Mouse (Mus musculus) stomach, postnatal 0 days (tissue): ENCODE results near the gene Rpp38. TPM values are rescaled to one million over a fixed set of nuclear protein-coding genes. Genes with fewer than 3 reads are reported as not detected.

Source experiments
- ATAC-seq: fragments of 200-750 bp; cut with Nextera tagmentation; 2 replicates; pipeline ENCODE4 v1.8.0; 2017; ENCODE audit not compliant: low FRiP score, low TSS enrichment
- DNase-seq: peaks from one replicate; pipeline ENCODE4 v3.0.0-alpha.2; 2016; ENCODE audit warnings: low spot score
- H3K27ac ChIP-seq: fragments of 300-500 bp; sonication (generic); replicated peaks from 2 replicates; pipeline ENCODE4 v1.5.1; 2014; ENCODE audit warnings: mild to moderate bottlenecking, control low read depth
- H3K27me3 ChIP-seq: fragments of 300-500 bp; sonication (generic); 2 replicates; pipeline ENCODE4 v1.6.1; 2014; ENCODE audit warnings: low read length; ENCODE audit not compliant: control insufficient read depth, insufficient read depth
- H3K36me3 ChIP-seq: fragments of 300-500 bp; sonication (generic); 2 replicates; pipeline ENCODE4 v1.6.1; 2014; ENCODE audit warnings: low read length, mixed read lengths; ENCODE audit not compliant: control insufficient read depth, insufficient read depth
- H3K4me1 ChIP-seq: fragments of 300-500 bp; sonication (generic); replicated peaks from 2 replicates; pipeline ENCODE4 v1.6.1; 2014; ENCODE audit warnings: antibody characterized with exemption; ENCODE audit not compliant: control insufficient read depth, insufficient read depth
- H3K4me2 ChIP-seq: fragments of 300-500 bp; sonication (generic); replicated peaks from 2 replicates; pipeline ENCODE4 v1.6.1; 2014; ENCODE audit warnings: low read depth, mild to moderate bottlenecking, control low read depth, moderate library complexity
- H3K4me3 ChIP-seq: fragments of 300-500 bp; sonication (generic); 2 replicates; pipeline ENCODE4 v1.5.1; 2014; ENCODE audit warnings: low read depth, low read length, control low read depth
- H3K9ac ChIP-seq: fragments of 300-500 bp; sonication (generic); 2 replicates; pipeline ENCODE4 v1.6.1; 2014; ENCODE audit warnings: mild to moderate bottlenecking, low read length, control low read depth, mixed read lengths
- H3K9me3 ChIP-seq: fragments of 300-500 bp; sonication (generic); 2 replicates; pipeline ENCODE4 v1.6.1; 2016; ENCODE audit warnings: low read length; ENCODE audit not compliant: control insufficient read depth
- CTCF ChIP-seq: IDR thresholded peaks from 2 replicates; pipeline ENCODE4 v1.5.1; 2016; ENCODE audit warnings: antibody characterized with exemption, low read depth, mild to moderate bottlenecking, moderate library complexity
- EP300 ChIP-seq: optimal IDR thresholded peaks from 2 replicates; pipeline ENCODE3; 2016; ENCODE audit warnings: antibody characterized with exemption
- WGBS: fragments of 180-500 bp; shearing (Covaris S2); extraction: QIAGEN DNeasy Blood & Tissue Kit; methylation state at CpG from one replicate; pipeline ENCODE4 v1.1.7; 2014; 5-methylcytosine and 5-hydroxymethylcytosine counted together
- polyA plus RNA-seq: library from polyadenylated mRNA; unstranded; fragments of >200 nt; fragmentation: Nextera tagmentation; extraction: Ambion mirVana; gene quantifications from 2 replicates; pipeline ENCODE4 v1.2.1, GENCODE M21; 2015

The Rpp38 gene
- polyA plus RNA-seq: 17.2 and 20.3 TPM in 2 replicates

DNA sequence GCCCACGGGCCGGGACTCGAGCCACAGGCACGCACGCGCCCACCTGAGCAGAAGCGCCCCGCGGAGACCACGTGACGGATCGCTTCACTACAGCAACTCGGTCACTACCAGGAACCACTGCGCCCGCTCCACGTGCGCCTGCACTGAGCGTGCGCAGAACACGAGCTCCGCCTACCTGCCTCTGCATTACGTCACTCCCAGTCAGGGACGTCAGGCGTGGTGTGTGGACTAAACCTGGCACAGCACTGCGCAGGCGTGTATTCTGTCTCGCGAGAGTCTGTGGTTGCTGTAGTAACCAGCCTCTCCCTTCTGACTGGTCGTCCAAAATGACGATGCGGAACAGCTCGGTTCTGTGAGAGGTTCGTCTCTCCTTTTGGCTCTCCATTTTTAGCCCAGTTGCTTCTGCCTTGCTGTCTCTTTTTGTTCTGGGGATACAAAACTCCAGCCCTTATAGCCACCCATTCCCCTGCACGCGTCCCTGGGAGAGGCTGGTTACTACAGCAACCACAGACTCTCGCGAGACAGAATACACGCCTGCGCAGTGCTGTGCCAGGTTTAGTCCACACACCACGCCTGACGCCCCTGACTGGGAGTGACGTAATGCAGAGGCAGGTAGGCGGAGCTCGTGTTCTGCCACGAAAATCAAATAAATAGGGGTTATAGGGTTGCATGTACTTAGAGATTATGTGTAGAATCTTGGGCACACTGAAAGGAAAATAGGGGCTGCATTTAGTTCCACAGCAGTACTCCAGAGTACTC, at the start of gene Rpp38:
TSS of gene Rpp38 (minus strand) at position 160 of the 759 bp plus-strand sequence.
- Histone ChIP-seq H3K9me3 (no peaks in the 10 kb centered on the region), H3K27me3 (no peaks in the 10 kb centered on the region), H3K4me3 (peak within 1 kb of the TSS; percentile 68), H3K36me3 (0 out of 2 replicates have a peak, but pooled peaks cover 3% of the 10 kb centered on the region), H3K9ac (peak within 1 kb of the TSS; percentile 77), H3K4me1 (peaks cover 4% of the 10 kb centered on the region), H3K27ac (peak within 1 kb of the TSS; percentile 89), H3K4me2 (peak within 1 kb of the TSS; percentile 91)
- TF ChIP-seq CTCF (no peak; the same call in 1 of the 2 replicates), EP300 (peak; percentile 97)
- ATAC-seq (peak; percentile 97), DNase-seq (peak; percentile 97)
- WGBS: under 1% methylated on average over 42 of the region's 45 CpGs

DNA sequence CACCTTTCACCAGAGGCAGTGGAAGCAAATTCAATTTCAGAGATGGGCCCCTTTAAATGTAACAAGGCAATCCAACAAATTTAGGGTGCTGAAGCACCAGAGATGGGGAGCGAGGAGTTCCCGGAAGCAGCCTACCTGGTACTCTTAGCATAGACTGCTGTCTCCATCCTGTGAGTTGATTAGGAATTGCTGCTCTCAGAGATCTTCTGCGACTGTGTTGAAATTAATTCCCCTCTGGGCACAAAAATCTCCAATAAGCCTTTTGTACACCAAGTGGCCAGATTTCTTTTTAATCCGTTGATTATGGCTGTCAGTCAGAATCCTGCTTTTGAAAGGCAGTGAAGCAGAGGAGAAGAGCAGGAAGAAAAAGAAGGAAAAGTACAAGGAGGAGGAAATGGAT, 32.7 kb upstream of the Rpp38 start:
- WGBS: 51% methylated on average over 4 of the region's 4 CpGs
- H3K4me1 ChIP-seq: no peaks in the 10 kb centered on the region
- no peaks in the 10 kb centered on the region for H3K36me3 ChIP-seq
- no peak for TF ChIP-seq EP300
- 0 out of 2 replicates have a peak, but pooled peaks have one; percentile 18 for TF ChIP-seq CTCF
- H3K9me3 ChIP-seq: no peaks in the 10 kb centered on the region
- ATAC-seq (no peak), DNase-seq (no peak)
- H3K27me3 ChIP-seq: no peaks in the 10 kb centered on the region
- no peak overlapping the region for H3K27ac ChIP-seq
- no peak overlapping the region for H3K4me2 ChIP-seq
- H3K4me3 ChIP-seq: no peak overlapping the region
- H3K9ac ChIP-seq: no peak overlapping the region

DNA sequence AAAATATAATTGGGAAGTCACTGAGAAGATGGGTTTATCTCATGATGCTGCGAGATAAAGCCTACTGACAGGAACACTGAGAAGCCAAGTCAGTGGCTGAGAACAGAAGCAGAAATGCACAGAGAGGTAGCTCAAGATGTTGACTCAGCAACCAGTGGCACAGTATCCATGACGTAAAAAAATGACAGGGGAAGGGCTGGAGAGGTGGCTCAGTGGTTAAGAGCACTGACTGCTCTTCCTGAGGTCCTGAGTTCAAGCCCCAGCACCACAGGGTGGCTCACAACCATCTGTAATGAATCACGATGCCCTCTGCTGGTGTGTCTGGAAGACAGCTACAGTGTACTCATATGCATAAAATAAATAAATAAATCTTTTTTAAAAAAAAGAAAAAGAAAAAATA, 28.6 kb upstream of the Rpp38 start:
- H3K27me3 ChIP-seq: no peaks in the 10 kb centered on the region
- H3K36me3 ChIP-seq: no peaks in the 10 kb centered on the region
- 71% methylated on average over 3 of the region's 3 CpGs for WGBS
- ATAC-seq (no peak), DNase-seq (no peak)
- H3K4me2 ChIP-seq: no peak overlapping the region
- no peak for TF ChIP-seq CTCF
- no peak for TF ChIP-seq EP300
- no peak overlapping the region for H3K9ac ChIP-seq
- no peak overlapping the region for H3K27ac ChIP-seq
- no peaks in the 10 kb centered on the region for H3K4me1 ChIP-seq
- no peak overlapping the region for H3K4me3 ChIP-seq
- H3K9me3 ChIP-seq: no peaks in the 10 kb centered on the region

DNA sequence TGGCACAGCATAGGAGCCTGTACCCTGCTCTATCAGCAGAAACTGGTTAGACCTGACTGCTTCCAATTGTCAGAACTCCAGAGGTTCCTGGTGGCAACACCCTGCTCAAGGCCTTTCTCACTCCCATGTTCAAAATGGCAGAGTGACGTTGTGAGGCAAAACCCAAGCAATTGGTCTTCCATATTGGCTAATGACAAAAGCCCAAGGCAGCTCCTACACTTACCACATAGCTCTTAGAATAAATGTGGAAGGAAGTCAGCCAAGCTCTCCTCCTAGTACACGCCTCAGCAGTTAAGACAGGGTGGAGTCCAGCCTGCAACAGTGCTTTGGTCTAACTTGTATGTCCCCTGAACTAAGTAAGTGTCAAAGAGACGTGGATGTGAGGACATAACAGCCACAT, 25.4 kb upstream of the Rpp38 start:
- no peaks in the 10 kb centered on the region for H3K27me3 ChIP-seq
- 66% methylated on average over 3 of the region's 3 CpGs for WGBS
- ATAC-seq (0 out of 2 replicates have a peak, but pooled peaks have one; percentile 42), DNase-seq (no peak)
- no peak overlapping the region for H3K27ac ChIP-seq
- no peaks in the 10 kb centered on the region for H3K9me3 ChIP-seq
- H3K4me1 ChIP-seq: no peaks in the 10 kb centered on the region
- no peak overlapping the region for H3K9ac ChIP-seq
- no peak overlapping the region for H3K4me2 ChIP-seq
- no peaks in the 10 kb centered on the region for H3K36me3 ChIP-seq
- TF ChIP-seq EP300 (no peak), CTCF (no peak)
- H3K4me3 ChIP-seq: no peak overlapping the region

DNA sequence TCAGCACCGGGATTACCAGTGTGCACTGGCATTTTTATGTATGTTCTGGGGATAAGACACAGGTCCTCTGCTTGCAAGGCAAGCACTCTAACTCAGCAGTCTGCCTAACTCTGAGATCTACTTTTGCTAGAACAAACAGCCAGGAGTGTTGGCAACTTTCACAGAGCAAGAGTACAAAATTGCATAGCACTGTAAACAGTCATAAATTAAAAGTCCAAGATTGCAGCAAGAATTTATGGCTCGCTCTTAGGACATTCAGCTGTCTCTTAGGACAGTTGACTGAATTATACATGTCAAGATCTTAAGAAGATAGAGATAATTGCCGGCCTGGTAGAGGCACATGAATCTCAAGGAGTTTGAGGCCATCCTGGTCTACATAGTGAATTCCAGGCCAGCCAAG, 23.9 kb upstream of the Rpp38 start:
- H3K9me3 ChIP-seq: peaks cover 2% of the 10 kb centered on the region; the same call in 1 of the 2 replicates
- no peak overlapping the region for H3K9ac ChIP-seq
- no peak for DNase-seq
- ATAC-seq: no peak
- H3K4me1 ChIP-seq: no peaks in the 10 kb centered on the region
- WGBS: 48% methylated on average over 3 of the region's 3 CpGs
- H3K4me2 ChIP-seq: no peak overlapping the region
- H3K4me3 ChIP-seq: no peak overlapping the region
- no peaks in the 10 kb centered on the region for H3K27me3 ChIP-seq
- H3K27ac ChIP-seq: no peak overlapping the region
- no peaks in the 10 kb centered on the region for H3K36me3 ChIP-seq
- no peak for TF ChIP-seq CTCF
- no peak for TF ChIP-seq EP300

DNA sequence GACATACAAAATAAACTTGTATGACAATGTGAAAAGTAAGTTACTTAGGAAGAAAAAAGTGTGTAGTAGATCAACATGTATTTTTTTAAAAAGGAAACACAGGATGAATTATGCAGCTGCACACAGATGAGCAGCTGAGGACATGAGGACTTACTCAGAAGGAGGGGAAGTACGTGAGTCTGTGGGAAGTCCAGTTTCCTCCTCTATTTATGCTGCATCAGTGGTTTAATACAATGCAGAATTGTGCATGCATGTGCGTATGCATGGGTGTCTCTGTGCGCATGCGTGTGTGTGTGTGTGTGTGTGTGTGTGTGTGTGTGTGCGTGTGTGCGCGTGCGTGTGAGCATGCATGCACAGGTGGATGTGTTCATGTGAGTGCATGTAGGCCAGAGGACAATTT, 23.4 kb upstream of the Rpp38 start:
- 91% methylated on average over 8 of the region's 8 CpGs for WGBS
- H3K36me3 ChIP-seq: no peaks in the 10 kb centered on the region
- H3K27ac ChIP-seq: no peak overlapping the region
- ATAC-seq: no peak
- H3K4me1 ChIP-seq: no peaks in the 10 kb centered on the region
- peaks cover 2% of the 10 kb centered on the region; the same call in 1 of the 2 replicates for H3K9me3 ChIP-seq
- no peak overlapping the region for H3K4me2 ChIP-seq
- H3K27me3 ChIP-seq: no peaks in the 10 kb centered on the region
- H3K4me3 ChIP-seq: no peak overlapping the region
- TF ChIP-seq EP300: no peak
- TF ChIP-seq CTCF: no peak
- no peak for DNase-seq
- no peak overlapping the region for H3K9ac ChIP-seq
